Mouse (Mus musculus): ENCODE data around the gene Fyb2. TPM values are rescaled to one million over a fixed set of nuclear protein-coding genes. Genes with fewer than 3 reads are reported as not detected.

The Fyb2 gene
- total RNA-seq (2012; rRNA removed), result 0.05 and 0.09 TPM in 2 replicates

DNA sequence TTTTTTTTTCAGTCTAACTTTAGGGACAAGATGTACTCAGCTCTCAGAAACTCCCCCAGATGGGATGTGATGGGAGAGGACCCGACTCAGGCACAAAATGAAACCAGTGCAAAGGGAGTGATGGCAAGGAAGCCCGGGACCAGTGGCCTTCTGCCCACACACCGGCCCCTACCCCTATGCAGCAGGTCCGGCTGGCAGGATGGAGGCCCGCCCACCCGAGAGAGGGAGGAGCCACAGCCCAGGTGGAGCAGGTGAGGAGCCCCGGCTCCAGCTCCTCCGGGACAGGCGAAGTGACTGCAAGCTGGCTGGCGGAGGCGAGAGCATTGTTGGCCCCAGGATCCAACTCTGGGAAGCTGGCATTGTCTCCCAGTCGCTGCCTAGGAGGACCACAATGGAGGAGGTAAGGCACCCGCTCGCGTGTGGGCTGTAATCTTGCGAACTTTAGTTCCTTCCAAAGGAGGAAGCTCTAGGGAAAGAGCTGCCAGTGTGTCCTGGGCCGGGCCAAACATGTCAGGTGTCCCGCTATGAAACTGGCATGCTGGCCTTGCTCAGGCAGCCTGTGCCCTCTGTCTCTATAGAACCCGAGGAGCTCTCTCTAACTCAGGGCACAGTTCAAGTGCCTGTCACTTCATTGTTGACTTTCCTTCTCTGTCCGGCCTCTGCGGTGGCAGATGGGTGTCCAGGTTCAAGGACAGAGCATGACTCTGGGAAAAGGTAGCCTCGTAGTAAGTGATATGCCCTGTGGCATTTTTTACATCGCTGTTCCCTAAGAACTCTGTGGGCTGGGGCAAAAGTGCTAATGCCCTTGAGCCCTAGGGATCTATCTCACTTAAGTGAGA lies at the start of gene Fyb2:
Fyb2 (plus strand) TSS at position 166 of the 839 bp plus-strand sequence.
- H3K9me3 ChIP-seq (ENCODE audit: control insufficient read depth, insufficient read depth, low read depth, low read length), result no peaks in the 10 kb centered on the region
- no peak within 1 kb of the TSS for H3K9ac ChIP-seq (ENCODE audit: insufficient read depth, low read depth, low read length, poor library complexity, severe bottlenecking)
- no peak for DNase-seq (ENCODE audit: low read depth, low spot score)
- TF ChIP-seq ZNF384 (IDR thresholded peaks at IDR 0.05; ENCODE audit: low read depth, low read length) (peak; percentile 81), CHD2 (IDR thresholded peaks at IDR 0.05; ENCODE audit: low read depth, low read length) (no peak)
- no peaks in the 10 kb centered on the region; a peak in 1 of 4 replicates for H3K4me1 ChIP-seq (ENCODE audit: control insufficient read depth in 2 of 2, insufficient read depth in 2 of 2, low read length in 2 of 2, poor library complexity in 1 of 2)
- H3K27ac ChIP-seq (ENCODE audit: insufficient read depth, low read depth, low read length, poor library complexity, severe bottlenecking), result no peak within 1 kb of the TSS
- H3K36me3 ChIP-seq (ENCODE audit: control insufficient read depth, insufficient read depth, low read length, poor library complexity, severe bottlenecking), result no peaks in the 10 kb centered on the region
- in situ Hi-C loops (cut with MboI; ENCODE audit: low sequenced_read_pairs in 2 of 2, unreplicated experiment in 2 of 2), result no loop called here
- H3K4me3 ChIP-seq (ENCODE audit: insufficient read depth in 1 of 2, low read depth in 1 of 2, low read length in 2 of 2, poor library complexity in 1 of 2, severe bottlenecking in 1 of 2), result peak within 1 kb of the TSS; percentile 11 to 52; a peak in 2 of 4 replicates

DNA sequence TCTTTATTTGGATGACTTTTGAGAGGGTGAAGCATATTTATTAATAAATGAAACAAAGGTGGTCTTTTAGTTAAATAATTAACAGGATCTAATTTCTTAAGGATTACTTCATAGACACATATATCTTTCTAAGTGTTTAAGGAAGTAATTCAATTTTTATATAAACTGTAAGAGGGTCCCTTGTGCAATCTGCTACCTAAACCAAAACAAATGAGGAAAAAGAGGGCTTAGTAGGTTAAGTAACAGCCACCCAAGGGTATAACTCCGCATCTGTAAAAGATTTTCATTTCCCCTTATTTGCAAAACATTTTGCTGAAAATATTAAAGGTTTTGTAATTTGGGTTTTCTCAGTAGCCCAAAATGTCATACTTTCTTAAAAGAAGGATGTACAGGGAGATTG lies 48.9 kb upstream of the Fyb2 start:
- Histone ChIP-seq H3K4me1 (ENCODE audit: control insufficient read depth in 2 of 2, insufficient read depth in 2 of 2, low read length in 2 of 2, poor library complexity in 1 of 2) (no peaks in the 10 kb centered on the region), H3K27ac (ENCODE audit: insufficient read depth, low read depth, low read length, poor library complexity, severe bottlenecking) (no peak overlapping the region), H3K4me3 (ENCODE audit: insufficient read depth in 1 of 2, low read depth in 1 of 2, low read length in 2 of 2, poor library complexity in 1 of 2, severe bottlenecking in 1 of 2) (no peak overlapping the region), H3K9ac (ENCODE audit: insufficient read depth, low read depth, low read length, poor library complexity, severe bottlenecking) (no peak overlapping the region), H3K36me3 (ENCODE audit: control insufficient read depth, insufficient read depth, low read length, poor library complexity, severe bottlenecking) (no peaks in the 10 kb centered on the region), H3K9me3 (ENCODE audit: control insufficient read depth, insufficient read depth, low read depth, low read length) (no peaks in the 10 kb centered on the region)
- TF ChIP-seq ZNF384 (IDR thresholded peaks at IDR 0.05; ENCODE audit: low read depth, low read length) (no peak), CHD2 (IDR thresholded peaks at IDR 0.05; ENCODE audit: low read depth, low read length) (no peak), MAFK (IDR thresholded peaks at IDR 0.05; ENCODE audit: insufficient read depth, low read depth, low read length) (no peak), HCFC1 (IDR thresholded peaks at IDR 0.05; ENCODE audit: borderline replicate concordance, insufficient read depth, low read length) (no peak), ZC3H11A (IDR thresholded peaks at IDR 0.05; ENCODE audit: borderline replicate concordance, low read depth, low read length) (no peak)
- in situ Hi-C loops (cut with MboI; ENCODE audit: low sequenced_read_pairs in 2 of 2, unreplicated experiment in 2 of 2), result no loop called here
- DNase-seq (ENCODE audit: low read depth, low spot score), result no peak

DNA sequence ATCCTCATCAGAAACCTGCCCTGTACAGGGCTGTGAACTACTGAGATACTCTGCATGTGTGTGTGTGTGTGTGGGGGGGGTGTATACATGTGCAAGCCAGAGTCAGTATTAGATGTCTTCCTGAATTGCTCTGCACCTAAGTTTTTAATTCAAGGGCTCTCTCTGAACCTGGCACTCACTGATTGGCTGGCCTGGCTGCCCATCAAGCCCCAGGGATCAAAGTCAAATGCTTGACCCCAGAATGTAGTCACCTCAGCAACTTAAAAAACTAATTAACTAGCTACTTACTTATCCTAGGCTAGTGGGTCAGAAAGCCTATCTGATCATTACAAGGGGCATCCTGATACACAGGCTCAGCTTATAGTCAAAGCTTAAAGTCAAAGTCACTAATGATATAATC lies 43.7 kb upstream of the Fyb2 start:
- no peak overlapping the region for H3K27ac ChIP-seq (ENCODE audit: insufficient read depth, low read depth, low read length, poor library complexity, severe bottlenecking)
- in situ Hi-C loops (cut with MboI; ENCODE audit: low sequenced_read_pairs in 2 of 2, unreplicated experiment in 2 of 2), result no loop called here
- H3K9me3 ChIP-seq (ENCODE audit: control insufficient read depth, insufficient read depth, low read depth, low read length), result no peaks in the 10 kb centered on the region

DNA sequence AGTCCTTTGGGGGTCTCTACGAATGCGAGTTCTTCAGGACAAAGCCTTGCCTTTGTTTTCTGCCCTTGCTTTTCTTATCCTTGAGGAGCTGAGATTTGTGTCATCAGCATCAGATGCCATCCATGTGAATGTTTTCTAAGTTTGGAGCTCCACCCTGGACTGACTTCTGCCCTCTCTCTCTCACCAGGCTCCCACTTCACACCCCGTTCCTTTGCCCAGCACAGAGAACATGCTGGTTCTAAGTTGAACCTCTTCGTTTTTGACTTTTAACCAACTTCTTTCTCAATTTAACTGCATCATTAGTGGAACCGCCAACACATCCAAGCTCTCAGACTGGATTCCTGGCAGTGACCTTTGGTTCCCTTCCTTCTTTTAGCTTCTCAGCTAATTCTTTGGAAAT lies 43.1 kb upstream of the Fyb2 start:
- Histone ChIP-seq H3K9ac (ENCODE audit: insufficient read depth, low read depth, low read length, poor library complexity, severe bottlenecking) (no peak overlapping the region), H3K9me3 (ENCODE audit: control insufficient read depth, insufficient read depth, low read depth, low read length) (no peaks in the 10 kb centered on the region), H3K4me1 (ENCODE audit: control insufficient read depth in 2 of 2, insufficient read depth in 2 of 2, low read length in 2 of 2, poor library complexity in 1 of 2) (no peaks in the 10 kb centered on the region), H3K36me3 (ENCODE audit: control insufficient read depth, insufficient read depth, low read length, poor library complexity, severe bottlenecking) (no peaks in the 10 kb centered on the region), H3K27ac (ENCODE audit: insufficient read depth, low read depth, low read length, poor library complexity, severe bottlenecking) (no peak overlapping the region), H3K4me3 (ENCODE audit: insufficient read depth in 1 of 2, low read depth in 1 of 2, low read length in 2 of 2, poor library complexity in 1 of 2, severe bottlenecking in 1 of 2) (no peak overlapping the region)
- no peak for TF ChIP-seq MAFK (IDR thresholded peaks at IDR 0.05; ENCODE audit: insufficient read depth, low read depth, low read length)
- TF ChIP-seq CHD2 (IDR thresholded peaks at IDR 0.05; ENCODE audit: low read depth, low read length), result no peak
- no peak for TF ChIP-seq HCFC1 (IDR thresholded peaks at IDR 0.05; ENCODE audit: borderline replicate concordance, insufficient read depth, low read length)
- no peak for TF ChIP-seq ZNF384 (IDR thresholded peaks at IDR 0.05; ENCODE audit: low read depth, low read length)
- TF ChIP-seq ZC3H11A (IDR thresholded peaks at IDR 0.05; ENCODE audit: borderline replicate concordance, low read depth, low read length), result no peak
- in situ Hi-C loops (cut with MboI; ENCODE audit: low sequenced_read_pairs in 2 of 2, unreplicated experiment in 2 of 2), result no loop called here
- DNase-seq (ENCODE audit: low read depth, low spot score), result no peak

More for the DNA sequence above, 43.7 kb upstream of the Fyb2 start:
- no peak overlapping the region for H3K4me3 ChIP-seq (ENCODE audit: insufficient read depth in 1 of 2, low read depth in 1 of 2, low read length in 2 of 2, poor library complexity in 1 of 2, severe bottlenecking in 1 of 2)
- no peak for DNase-seq (ENCODE audit: low read depth, low spot score)
- H3K4me1 ChIP-seq (ENCODE audit: control insufficient read depth in 2 of 2, insufficient read depth in 2 of 2, low read length in 2 of 2, poor library complexity in 1 of 2), result no peaks in the 10 kb centered on the region
- H3K36me3 ChIP-seq (ENCODE audit: control insufficient read depth, insufficient read depth, low read length, poor library complexity, severe bottlenecking), result no peaks in the 10 kb centered on the region
- TF ChIP-seq MAFK (IDR thresholded peaks at IDR 0.05; ENCODE audit: insufficient read depth, low read depth, low read length) (no peak), CHD2 (IDR thresholded peaks at IDR 0.05; ENCODE audit: low read depth, low read length) (no peak), HCFC1 (IDR thresholded peaks at IDR 0.05; ENCODE audit: borderline replicate concordance, insufficient read depth, low read length) (no peak), ZNF384 (IDR thresholded peaks at IDR 0.05; ENCODE audit: low read depth, low read length) (no peak), ZC3H11A (IDR thresholded peaks at IDR 0.05; ENCODE audit: borderline replicate concordance, low read depth, low read length) (no peak)
- no peak overlapping the region for H3K9ac ChIP-seq (ENCODE audit: insufficient read depth, low read depth, low read length, poor library complexity, severe bottlenecking)
